Mouse (Mus musculus) liver, embryonic 14.5 days (tissue): ENCODE results near the gene Tmem50b. TPM values are rescaled to one million over a fixed set of nuclear protein-coding genes. Genes with fewer than 3 reads are reported as not detected.

Experiments used
- ATAC-seq: fragments of 200-750 bp; cut with Nextera tagmentation; 2 replicates; pipeline ENCODE4 v1.8.0; 2017; ENCODE audit warnings: moderate number of reproducible peaks, mild to moderate bottlenecking, moderate library complexity; ENCODE audit not compliant: insufficient read depth
- DNase-seq, 3 experiments: peaks; one replicate each; pipeline ENCODE4 v3.0.0-alpha.2; 2012 to 2013; ENCODE audit warnings: low read depth in 3 of 3, low spot score in 3 of 3
- H3K27ac ChIP-seq: fragments of 300-500 bp; sonication (generic); 2 replicates; pipeline ENCODE4 v1.5.1; 2014; ENCODE audit warnings: moderate library complexity, mild to moderate bottlenecking, control low read depth, inconsistent platforms
- H3K27me3 ChIP-seq: fragments of 300-500 bp; sonication (generic); 2 replicates; pipeline ENCODE4 v1.6.1; 2014; ENCODE audit warnings: mild to moderate bottlenecking, low read length, moderate library complexity; ENCODE audit not compliant: control insufficient read depth, insufficient read depth
- H3K36me3 ChIP-seq: fragments of 300-500 bp; sonication (generic); replicated peaks from 2 replicates; pipeline ENCODE4 v1.6.1; 2014; ENCODE audit warnings: low read depth; ENCODE audit not compliant: control insufficient read depth, insufficient read depth
- H3K4me1 ChIP-seq, 2 experiments: fragments of 200-500 bp in 1 of 2; fragments of 300-500 bp in 1 of 2; sonication (generic) in 1 of 2; replicated peaks; 2 replicates each; pipeline ENCODE4 v1.6.1; 2012 to 2014; ENCODE audit warnings: antibody characterized with exemption in 1 of 2, inconsistent platforms in 1 of 2, low read length in 1 of 2; ENCODE audit not compliant: control insufficient read depth in 2 of 2, insufficient read depth in 2 of 2
- H3K4me2 ChIP-seq: fragments of 300-500 bp; sonication (generic); 2 replicates; pipeline ENCODE4 v1.6.1; 2014; ENCODE audit warnings: low read depth, mild to moderate bottlenecking, control low read depth, moderate library complexity
- H3K4me3 ChIP-seq, 2 experiments: fragments of 200-500 bp in 1 of 2; fragments of 300-500 bp in 1 of 2; sonication (generic) in 1 of 2; 2 replicates each; pipeline ENCODE4 v1.5.1; 2012 to 2014; ENCODE audit warnings: low read depth in 2 of 2, low read length in 2 of 2, mild to moderate bottlenecking in 2 of 2, control low read depth in 1 of 2, inconsistent platforms in 1 of 2, moderate library complexity in 1 of 2; ENCODE audit not compliant: insufficient read depth in 1 of 2
- H3K9ac ChIP-seq: fragments of 300-500 bp; sonication (generic); replicated peaks from 2 replicates; pipeline ENCODE4 v1.6.1; 2014; ENCODE audit warnings: mild to moderate bottlenecking, control low read depth, moderate library complexity
- H3K9me3 ChIP-seq: fragments of 300-500 bp; sonication (generic); 2 replicates; pipeline ENCODE4 v1.6.1; 2016; ENCODE audit warnings: low read length, mixed read lengths; ENCODE audit not compliant: control insufficient read depth
- CTCF ChIP-seq: IDR thresholded peaks from 2 replicates; pipeline ENCODE4 v1.5.1; 2016; ENCODE audit warnings: antibody characterized with exemption, low read depth, control low read depth
- EP300 ChIP-seq: IDR thresholded peaks from 2 replicates; pipeline ENCODE4 v1.6.1; 2016; ENCODE audit warnings: antibody characterized with exemption, low read depth
- WGBS: fragments of 180-500 bp; shearing (Covaris S2); extraction: QIAGEN DNeasy Blood & Tissue Kit; methylation state at CpG from one replicate; pipeline ENCODE4 v1.1.7; 2014; ENCODE audit not compliant: insufficient replicate concordance; 5-methylcytosine and 5-hydroxymethylcytosine counted together
- polyA plus RNA-seq, 2 experiments: library from polyadenylated mRNA; depleted of rRNA in 1 of 2; stranded (reverse) in 1 of 2; unstranded in 1 of 2; fragments of >200 nt; fragmentation: Nextera tagmentation in 1 of 2; extraction: Ambion mirVana in 1 of 2; gene quantifications; 2 replicates each; pipeline versions ENCODE4 v1.2.1 to v1.2.3; 2012 to 2014

Tmem50b gene
- polyA plus RNA-seq, 2 experiments = 2.8 to 5.0 TPM

DNA sequence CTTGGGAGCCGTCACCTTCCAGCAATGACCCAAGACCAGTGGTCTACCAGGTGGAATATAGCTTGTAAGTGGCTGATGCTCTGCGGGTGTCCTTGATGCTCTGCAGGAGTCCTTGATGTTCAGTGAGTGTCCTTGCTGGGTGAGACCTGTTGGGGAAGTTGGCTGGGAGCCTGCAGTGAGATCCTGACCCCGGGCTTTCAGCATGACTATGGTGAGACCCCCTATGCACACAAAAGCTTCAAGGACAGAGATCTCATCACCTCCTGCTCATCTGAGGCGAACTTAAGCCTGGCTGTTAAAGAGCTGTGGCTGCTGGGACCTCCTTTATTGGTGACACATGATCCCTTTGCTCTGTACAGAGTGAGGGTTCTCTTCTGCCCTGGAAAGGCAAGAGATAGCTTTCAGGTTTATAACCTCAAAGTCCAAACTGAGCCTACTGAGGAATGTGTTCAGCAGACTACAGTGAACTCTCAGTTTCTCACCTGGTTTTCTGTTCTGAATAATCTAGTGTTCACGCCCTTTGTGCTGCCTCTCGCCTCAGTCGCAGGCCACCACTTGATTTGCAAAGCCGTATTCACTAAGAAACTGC, 42.5 kb downstream of the Tmem50b start:
- ATAC-seq (no peak), DNase-seq (no peak)
- Histone ChIP-seq H3K27me3 (no peaks in the 10 kb centered on the region), H3K4me3 (no peak overlapping the region), H3K4me2 (no peak overlapping the region), H3K9me3 (no peaks in the 10 kb centered on the region), H3K27ac (no peak overlapping the region), H3K4me1 (peaks cover 17 to 30% of the 10 kb centered on the region in 2 experiments), H3K9ac (no peak overlapping the region), H3K36me3 (no peaks in the 10 kb centered on the region; the same call in none of the 2 replicates)
- WGBS = 81% methylated on average over 8 of the region's 8 CpGs
- TF ChIP-seq EP300 (no peak), CTCF (no peak)

GRCm38 (mm10) chr16:91553625-91554024, 44.0 kb downstream of the Tmem50b start:
- H3K4me2 ChIP-seq = no peak overlapping the region
- no peaks in the 10 kb centered on the region for H3K27me3 ChIP-seq
- DNase-seq (no peak), ATAC-seq (no peak)
- no peak overlapping the region for H3K27ac ChIP-seq
- H3K36me3 ChIP-seq = no peaks in the 10 kb centered on the region; the same call in 1 of the 2 replicates
- 17% methylated on average over 12 of the region's 12 CpGs for WGBS
- H3K4me3 ChIP-seq = no peak overlapping the region
- H3K9me3 ChIP-seq = no peaks in the 10 kb centered on the region
- peaks cover 24 to 38% of the 10 kb centered on the region in 2 experiments for H3K4me1 ChIP-seq
- TF ChIP-seq EP300 (no peak), CTCF (no peak)
- no peak overlapping the region for H3K9ac ChIP-seq

DNA sequence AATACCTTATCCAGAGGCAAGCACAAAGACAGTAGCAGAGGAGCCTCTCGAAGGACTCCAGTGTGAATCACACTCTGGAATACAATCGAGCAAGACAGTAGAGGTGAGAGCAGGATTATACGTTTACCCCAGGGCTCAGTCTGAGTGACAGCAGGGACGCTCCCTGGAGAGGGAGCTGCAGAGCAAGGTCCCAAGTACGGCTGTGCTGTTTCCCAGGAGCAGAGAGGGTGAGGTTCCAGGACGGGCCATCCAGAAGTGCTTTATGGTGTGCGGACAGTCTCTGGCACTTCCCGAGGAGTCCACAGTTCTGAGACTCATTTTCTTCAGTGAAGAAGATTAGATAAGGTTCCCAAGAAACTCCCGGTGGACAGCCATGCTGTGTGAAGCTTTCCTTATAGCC, 45.5 kb downstream of the Tmem50b start:
- 58% methylated on average over 9 of the region's 9 CpGs for WGBS
- no peak overlapping the region for H3K9ac ChIP-seq
- DNase-seq (no peak), ATAC-seq (no peak)
- no peaks in the 10 kb centered on the region for H3K9me3 ChIP-seq
- TF ChIP-seq EP300 (no peak), CTCF (peak; percentile 31)
- no peak overlapping the region for H3K4me3 ChIP-seq
- no peak overlapping the region for H3K27ac ChIP-seq
- no peaks in the 10 kb centered on the region; the same call in 1 of the 2 replicates for H3K36me3 ChIP-seq
- no peaks in the 10 kb centered on the region for H3K27me3 ChIP-seq
- H3K4me2 ChIP-seq = no peak overlapping the region
- H3K4me1 ChIP-seq = peaks cover 39 to 48% of the 10 kb centered on the region in 2 experiments

- Histone ChIP-seq H3K27ac (peak overlapping the region; percentile 75), H3K27me3 (no peaks in the 10 kb centered on the region), H3K9ac (peak overlapping the region; percentile 40), H3K4me2 (peak overlapping the region; percentile 65), H3K9me3 (no peaks in the 10 kb centered on the region), H3K36me3 (no peaks in the 10 kb centered on the region; the same call in 1 of the 2 replicates), H3K4me1 (peaks cover 45 to 53% of the 10 kb centered on the region in 2 experiments), H3K4me3 (peak overlapping the region; percentile 5 to 30; a peak in 1 of 4 replicates)
- DNase-seq (peak in 1 of 3 experiments; percentile 56), ATAC-seq (peak; percentile 66)
- WGBS = 11% methylated on average over 10 of the region's 10 CpGs
- TF ChIP-seq CTCF (no peak), EP300 (no peak)
These were observed 46.5 kb downstream of the Tmem50b start for GRCm38 (mm10) chr16:91551081-91551524.

DNA sequence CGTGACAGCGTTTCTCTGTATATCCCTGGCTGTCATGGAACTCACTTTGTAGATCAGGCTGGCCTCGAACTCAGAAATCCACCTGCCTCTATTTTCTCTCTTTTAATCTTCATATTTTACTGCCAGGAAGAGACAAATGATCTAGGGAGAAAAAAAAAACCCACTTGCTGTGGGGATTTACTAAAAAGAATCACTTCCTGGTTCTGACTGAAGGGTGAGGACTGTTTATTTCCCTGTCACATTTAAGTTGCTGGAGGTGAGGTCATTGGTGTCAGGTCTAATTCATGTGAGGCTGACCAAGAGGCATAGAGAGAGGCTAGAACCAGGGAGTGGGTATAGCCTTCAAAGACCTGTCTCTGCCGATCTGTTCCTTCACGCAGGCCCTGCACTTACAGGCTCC, 48.0 kb downstream of the Tmem50b start:
- Histone ChIP-seq H3K27ac (no peak overlapping the region), H3K27me3 (no peaks in the 10 kb centered on the region), H3K4me2 (peak overlapping the region; percentile 100; the same call in 1 of the 2 replicates), H3K36me3 (no peaks in the 10 kb centered on the region), H3K9ac (no peak overlapping the region), H3K4me1 (peaks cover 57 to 62% of the 10 kb centered on the region in 2 experiments), H3K4me3 (no peak overlapping the region), H3K9me3 (no peaks in the 10 kb centered on the region)
- ATAC-seq = no peak
- TF ChIP-seq EP300 (no peak), CTCF (no peak)
- DNase-seq = no peak
- WGBS = 64% methylated on average over 5 of the region's 5 CpGs
